Mouse (Mus musculus) CH12.LX (cell line): ENCODE measurements around the gene Dio1.

Experiments
- JUND ChIP-seq: conservative IDR thresholded peaks from 2 replicates; pipeline ENCODE4 v1.6.1; 2011; ENCODE audit warnings: low read depth, low read length, improper control_type of control experiment
- POLR2A ChIP-seq: IDR thresholded peaks from 2 replicates; pipeline ENCODE4 v1.6.1; 2011; ENCODE audit warnings: low read depth, mild to moderate bottlenecking, improper control_type of control experiment, low read length
- ZNF384 ChIP-seq: IDR thresholded peaks from 2 replicates; pipeline ENCODE4 v1.6.1; 2012; ENCODE audit warnings: low read depth, low read length, improper control_type of control experiment, inconsistent platforms

- TF ChIP-seq POLR2A (no peak), JUND (no peak), ZNF384 (peak; percentile 80)
Observed at GRCm38 (mm10) chr4:107285446-107286200, 21.3 kb downstream of the Dio1 start.
